Mouse (Mus musculus): ENCODE results near the gene Slc12a6.

The Slc12a6 gene

GRCm38 (mm10) chr2:112262779-112263295 lies 2.8 kb upstream of the Slc12a6 start:
- WGBS, result 28% methylated on average over 4 of the region's 4 CpGs

GRCm38 (mm10) chr2:112264364-112264763 lies 1.3 kb upstream of the Slc12a6 start:
- 73% methylated on average over 4 of the region's 4 CpGs for WGBS

GRCm38 (mm10) chr2:112266242-112266592 lies 592 bp downstream of the Slc12a6 start, which contains the start of gene Gm21985:
Gene Gm21985, plus strand, starts transcription at chr2:112266314.
- 0% methylated on average over 11 of the region's 11 CpGs for WGBS

- WGBS, result under 1% methylated on average over 10 of the region's 10 CpGs
Observed at GRCm38 (mm10) chr2:112266780-112267179, 1.2 kb downstream of the Slc12a6 start.

- 31% methylated on average over 8 of the region's 8 CpGs for WGBS
Observed at GRCm38 (mm10) chr2:112267547-112268269, 2.1 kb downstream of the Slc12a6 start.

GRCm38 (mm10) chr2:112270011-112270410 lies 4.4 kb downstream of the Slc12a6 start:
- WGBS, result 79% methylated on average over 2 of the region's 2 CpGs

- WGBS, result 96% methylated on average over 2 of the region's 2 CpGs
Observed at GRCm38 (mm10) chr2:112272909-112273308, 7.3 kb downstream of the Slc12a6 start.

GRCm38 (mm10) chr2:112273474-112273873 lies 7.8 kb downstream of the Slc12a6 start:
- 54% methylated on average over 6 of the region's 6 CpGs for WGBS

GRCm38 (mm10) chr2:112276870-112277269 lies 11.2 kb downstream of the Slc12a6 start:
- 95% methylated on average over 3 of the region's 3 CpGs for WGBS

- WGBS, result 95% methylated on average over 1 of the region's 1 CpGs
Observed at GRCm38 (mm10) chr2:112282846-112283245, 17.2 kb downstream of the Slc12a6 start.

GRCm38 (mm10) chr2:112284363-112285030 lies 18.9 kb downstream of the Slc12a6 start:
- 9% methylated on average over 21 of the region's 21 CpGs for WGBS

GRCm38 (mm10) chr2:112285031-112285390 lies 19.4 kb downstream of the Slc12a6 start:
- 60% methylated on average over 6 of the region's 6 CpGs for WGBS

- WGBS, result 100% methylated on average over 1 of the region's 1 CpGs
Observed at GRCm38 (mm10) chr2:112286062-112286461, 20.4 kb downstream of the Slc12a6 start.

- WGBS, result 54% methylated on average over 4 of the region's 4 CpGs
Observed at GRCm38 (mm10) chr2:112287059-112287458, 21.4 kb downstream of the Slc12a6 start.

GRCm38 (mm10) chr2:112289507-112289906 lies 23.9 kb downstream of the Slc12a6 start:
- WGBS, result 55% methylated on average over 3 of the region's 3 CpGs

- WGBS, result 48% methylated on average over 2 of the region's 2 CpGs
Observed at GRCm38 (mm10) chr2:112292823-112293222, 27.2 kb downstream of the Slc12a6 start.

- 40% methylated on average over 3 of the region's 3 CpGs for WGBS
Observed at GRCm38 (mm10) chr2:112296211-112296610, 30.6 kb downstream of the Slc12a6 start.

- 87% methylated on average over 4 of the region's 4 CpGs for WGBS
Observed at GRCm38 (mm10) chr2:112298221-112298620, 32.6 kb downstream of the Slc12a6 start.

- 55% methylated on average over 3 of the region's 3 CpGs for WGBS
Observed at GRCm38 (mm10) chr2:112308671-112309070, 43.0 kb downstream of the Slc12a6 start.

- WGBS, result 27% methylated on average over 10 of the region's 10 CpGs
Observed at GRCm38 (mm10) chr2:112309161-112309600, 43.6 kb downstream of the Slc12a6 start.

GRCm38 (mm10) chr2:112315638-112316037 lies 50.0 kb downstream of the Slc12a6 start:
- 91% methylated on average over 7 of the region's 7 CpGs for WGBS

GRCm38 (mm10) chr2:112318227-112318626 lies 52.6 kb downstream of the Slc12a6 start:
- 84% methylated on average over 2 of the region's 2 CpGs for WGBS

- 46% methylated on average over 7 of the region's 7 CpGs for WGBS
Observed at GRCm38 (mm10) chr2:112318905-112319304, 53.3 kb downstream of the Slc12a6 start.

All from cerebral cortex, adult 2 months (tissue).